Mouse (Mus musculus) CH12.LX (cell line): ENCODE measurements around the gene Ctnnd2. TPM values are rescaled to one million over a fixed set of nuclear protein-coding genes. Genes with fewer than 3 reads are reported as not detected.

Experiments
- DNase-seq: peaks from one replicate; pipeline ENCODE4 v3.0.0-alpha.2; 2013; ENCODE audit errors: extremely low read depth
- H3K27ac ChIP-seq: 2 replicates; pipeline ENCODE4 v1.5.1; 2012; ENCODE audit warnings: low read depth, mild to moderate bottlenecking, control low read depth, moderate library complexity; ENCODE audit not compliant: insufficient read depth
- H3K27me3 ChIP-seq: replicated peaks from 2 replicates; pipeline ENCODE3; 2012; ENCODE audit warnings: inconsistent platforms
- H3K36me3 ChIP-seq, 2 experiments: replicated peaks in 1 of 2; 2 replicates each; pipeline versions ENCODE3 to v1.6.1; 2012; ENCODE audit warnings: inconsistent platforms in 1 of 2, low read length in 1 of 2, mild to moderate bottlenecking in 1 of 2, mixed read lengths in 1 of 2, moderate library complexity in 1 of 2; ENCODE audit not compliant: control insufficient read depth in 1 of 2, insufficient read depth in 1 of 2
- H3K4me1 ChIP-seq, 2 experiments: 2 replicates each; pipeline ENCODE4 v1.6.1; 2012; ENCODE audit warnings: inconsistent platforms in 1 of 2, moderate library complexity in 1 of 2; ENCODE audit not compliant: insufficient read depth in 2 of 2, control insufficient read depth in 1 of 2
- H3K4me2 ChIP-seq: 2 replicates; pipeline ENCODE4 v1.6.1; 2012; ENCODE audit warnings: low read depth, mild to moderate bottlenecking, control low read depth; ENCODE audit not compliant: poor library complexity, insufficient read depth, severe bottlenecking
- H3K4me3 ChIP-seq, 3 experiments: fragments of 150-350 bp in 1 of 3; sonication (generic) in 1 of 3; replicated peaks in 1 of 3; 2 replicates each; pipeline versions ENCODE3 to v1.5.1; 2011 to 2012; ENCODE audit warnings: low read depth in 2 of 3, low read length in 2 of 3, mild to moderate bottlenecking in 2 of 3, moderate library complexity in 2 of 3, control low read depth in 1 of 3, improper control_type of control experiment in 1 of 3, inconsistent platforms in 1 of 3, mixed read lengths in 1 of 3; ENCODE audit not compliant: poor library complexity in 1 of 3
- H3K79me2 ChIP-seq: replicated peaks from 2 replicates; pipeline ENCODE4 v1.6.1; 2012; ENCODE audit warnings: mild to moderate bottlenecking, moderate library complexity; ENCODE audit not compliant: control insufficient read depth, poor library complexity, insufficient read depth, severe bottlenecking; ENCODE audit errors: extremely low read depth
- H3K9ac ChIP-seq: 2 replicates; pipeline ENCODE4 v1.6.1; 2012; ENCODE audit warnings: low read depth, mild to moderate bottlenecking, control low read depth, moderate library complexity; ENCODE audit not compliant: insufficient read depth
- H3K9me3 ChIP-seq: replicated peaks from 2 replicates; pipeline ENCODE3; 2012; ENCODE audit warnings: low read length, inconsistent platforms, mixed read lengths
- BHLHE40 ChIP-seq: IDR thresholded peaks from 2 replicates; pipeline ENCODE4 v1.6.1; 2011; ENCODE audit warnings: mild to moderate bottlenecking, low read depth, low read length, improper control_type of control experiment
- CHD1 ChIP-seq: IDR thresholded peaks from 2 replicates; pipeline ENCODE4 v1.6.1; 2012; ENCODE audit warnings: low read depth, low read length, improper control_type of control experiment, inconsistent platforms
- CHD2 ChIP-seq: IDR thresholded peaks from 2 replicates; pipeline ENCODE4 v1.6.1; 2011; ENCODE audit warnings: low read length, improper control_type of control experiment
- ELF1 ChIP-seq: IDR thresholded peaks from 2 replicates; pipeline ENCODE4 v1.6.1; 2014; ENCODE audit warnings: low read depth, mild to moderate bottlenecking, inconsistent platforms, low read length, improper control_type of control experiment
- ETS1 ChIP-seq: conservative IDR thresholded peaks from 2 replicates; pipeline ENCODE4 v1.6.1; 2012; ENCODE audit warnings: low read depth, mild to moderate bottlenecking, inconsistent platforms, low read length, improper control_type of control experiment, moderate library complexity
- HCFC1 ChIP-seq: IDR thresholded peaks from 2 replicates; pipeline ENCODE4 v1.6.1; 2012; ENCODE audit warnings: low read depth, mild to moderate bottlenecking, inconsistent platforms, low read length, improper control_type of control experiment
- IRF4 ChIP-seq: IDR thresholded peaks from 2 replicates; pipeline ENCODE4 v1.6.1; 2014; ENCODE audit warnings: low read depth, mild to moderate bottlenecking, inconsistent platforms, low read length, improper control_type of control experiment
- JUN ChIP-seq: IDR thresholded peaks from 2 replicates; pipeline ENCODE4 v1.6.1; 2011; ENCODE audit warnings: low read depth, mild to moderate bottlenecking, low read length, improper control_type of control experiment, moderate library complexity; ENCODE audit not compliant: insufficient read depth
- MAFK ChIP-seq: IDR thresholded peaks from 2 replicates; pipeline ENCODE4 v1.6.1; 2011; ENCODE audit warnings: low read length, improper control_type of control experiment; ENCODE audit not compliant: insufficient replicate concordance
- MAX ChIP-seq: IDR thresholded peaks from 2 replicates; pipeline ENCODE4 v1.6.1; 2011; ENCODE audit warnings: low read length, improper control_type of control experiment
- MAZ ChIP-seq: IDR thresholded peaks from 2 replicates; pipeline ENCODE4 v1.6.1; 2012; ENCODE audit warnings: low read depth, mild to moderate bottlenecking, inconsistent platforms, low read length, improper control_type of control experiment, moderate library complexity
- MEF2A ChIP-seq: IDR thresholded peaks from 2 replicates; pipeline ENCODE4 v1.6.1; 2014; ENCODE audit warnings: low read depth, mild to moderate bottlenecking, inconsistent platforms, low read length, improper control_type of control experiment, borderline replicate concordance
- MYC ChIP-seq: IDR thresholded peaks from 2 replicates; pipeline ENCODE4 v1.6.1; 2011; ENCODE audit warnings: low read depth, mild to moderate bottlenecking, improper control_type of control experiment, low read length
- NELFE ChIP-seq: IDR thresholded peaks from 2 replicates; pipeline ENCODE4 v1.6.1; 2011; ENCODE audit warnings: low read depth, low read length, improper control_type of control experiment
- NRF1 ChIP-seq: IDR thresholded peaks from 2 replicates; pipeline ENCODE4 v1.6.1; 2014; ENCODE audit warnings: low read depth, mild to moderate bottlenecking, inconsistent platforms, low read length, improper control_type of control experiment, moderate library complexity
- PAX5 ChIP-seq: IDR thresholded peaks from 2 replicates; pipeline ENCODE4 v1.6.1; 2012; ENCODE audit warnings: low read length, inconsistent platforms, mixed read lengths
- POLR2A ChIP-seq: IDR thresholded peaks from 2 replicates; pipeline ENCODE4 v1.6.1; 2011; ENCODE audit warnings: low read depth, mild to moderate bottlenecking, improper control_type of control experiment, low read length
- RCOR1 ChIP-seq: conservative IDR thresholded peaks from 2 replicates; pipeline ENCODE4 v1.6.1; 2012; ENCODE audit warnings: low read depth, mild to moderate bottlenecking, inconsistent platforms, low read length, improper control_type of control experiment
- TCF12 ChIP-seq: IDR thresholded peaks from 2 replicates; pipeline ENCODE4 v1.6.1; 2014; ENCODE audit warnings: low read depth, mild to moderate bottlenecking, inconsistent platforms, low read length, improper control_type of control experiment
- UBTF ChIP-seq: IDR thresholded peaks from 2 replicates; pipeline ENCODE4 v1.6.1; 2012; ENCODE audit warnings: low read depth, mild to moderate bottlenecking, inconsistent platforms, low read length, improper control_type of control experiment, moderate library complexity
- ZKSCAN1 ChIP-seq: IDR thresholded peaks from 2 replicates; pipeline ENCODE4 v1.6.1; 2012; ENCODE audit warnings: low read depth, inconsistent platforms, low read length, improper control_type of control experiment, borderline replicate concordance
- ZMIZ1 ChIP-seq: IDR thresholded peaks from 2 replicates; pipeline ENCODE4 v1.6.1; 2012; ENCODE audit warnings: low read depth, mild to moderate bottlenecking, inconsistent platforms, low read length, improper control_type of control experiment
- ZNF384 ChIP-seq: IDR thresholded peaks from 2 replicates; pipeline ENCODE4 v1.6.1; 2012; ENCODE audit warnings: low read depth, low read length, improper control_type of control experiment, inconsistent platforms
- dilution Hi-C: fragments of 300-500 bp; cut with MboI; formaldehyde crosslinking; loops from 2 replicates; pipeline ENCODE4 v1.14.3; 2020; ENCODE audit warnings: low sequenced_read_pairs; ENCODE audit not compliant: extremely low pct_unique_long_range_greater_than_20kb, extremely low pct_ligation_motif_present
- in situ Hi-C: fragments of 300-500 bp; cut with MboI; formaldehyde crosslinking; loops from 3 replicates; pipeline ENCODE4 v1.14.3; 2019; ENCODE audit warnings: low sequenced_read_pairs, low pct_ligation_motif_present, low pct_unique_long_range_greater_than_20kb, mixed read lengths
- polyA plus RNA-seq: library from polyadenylated mRNA; unstranded; fragments of >175 nt; gene quantifications from 2 replicates; pipeline ENCODE4 v1.2.1, GENCODE M21; 2012; ENCODE audit warnings: low read depth; ENCODE audit not compliant: insufficient read length
- total RNA-seq, 2 experiments: library from RNA; depleted of rRNA; stranded (reverse); fragments of 300-350 nt in 1 of 2; fragments of >200 nt in 1 of 2; gene quantifications; 2 replicates each; pipeline ENCODE4 v1.2.3; 2012 to 2014

Ctnnd2 gene
- total and polyA plus RNA-seq, 3 experiments: 0.23 TPM; not detected in 2

DNA sequence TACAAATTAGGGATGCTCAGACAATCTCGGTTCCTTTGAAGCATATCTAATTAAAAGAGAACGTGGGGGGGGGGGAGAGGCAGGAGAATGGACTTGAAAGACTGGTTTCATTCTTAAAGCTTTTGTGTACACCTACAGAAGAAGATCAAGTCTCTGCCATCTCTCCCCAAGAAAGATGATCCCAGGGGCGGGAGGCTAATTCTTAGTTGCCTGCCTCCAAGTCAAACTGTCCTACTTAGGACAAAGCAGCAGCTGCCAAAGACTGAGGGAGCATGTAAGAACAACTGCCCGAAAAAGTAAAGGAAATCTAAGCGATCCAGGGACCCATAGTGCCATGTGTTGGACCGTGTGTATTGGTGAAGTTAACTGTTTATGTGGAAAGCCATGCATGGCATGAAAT is 836.2 kb downstream of the Ctnnd2 start:
- Histone ChIP-seq H3K79me2 (no peaks in the 10 kb centered on the region), H3K4me1 (peaks cover 5 to 7% of the 10 kb centered on the region in 2 experiments; a peak in 3 of 4 replicates), H3K4me2 (peak overlapping the region; percentile 59), H3K27ac (no peak overlapping the region), H3K36me3 (no peaks in the 10 kb centered on the region), H3K9ac (no peak overlapping the region), H3K4me3 (no peak overlapping the region), H3K9me3 (no peaks in the 10 kb centered on the region), H3K27me3 (no peaks in the 10 kb centered on the region)
- in situ Hi-C loops (no loop called here), dilution Hi-C loops (no loop called here)
- no peak for TF ChIP-seq NELFE
- no peak for TF ChIP-seq RCOR1
- TF ChIP-seq ZNF384: no peak
- TF ChIP-seq NRF1: no peak
- no peak for TF ChIP-seq ETS1
- TF ChIP-seq HCFC1: no peak
- no peak for TF ChIP-seq MAFK
- no peak for TF ChIP-seq PAX5
- no peak for DNase-seq

DNA sequence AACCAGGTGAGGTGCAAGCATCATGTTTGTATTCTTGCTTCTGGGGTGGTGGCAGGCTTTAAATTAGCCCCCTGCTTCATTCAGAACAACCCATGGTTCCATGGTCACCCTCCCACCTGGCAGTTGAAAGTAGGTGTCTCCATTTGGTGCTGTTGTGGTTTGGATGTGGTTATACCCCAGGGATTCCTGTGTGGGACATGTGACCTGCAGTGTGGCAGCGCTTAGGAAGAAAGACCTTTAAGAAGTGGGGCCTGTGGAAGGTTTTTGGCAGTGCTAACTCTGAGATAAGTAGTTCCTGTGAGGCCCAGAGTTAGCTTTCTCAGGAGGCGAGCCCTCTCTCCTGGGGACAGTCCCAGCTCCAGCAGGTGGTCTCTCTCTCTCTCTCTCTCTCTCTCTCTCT is 848.4 kb downstream of the Ctnnd2 start:
- in situ Hi-C loops (no loop called here), dilution Hi-C loops (no loop called here)
- H3K79me2 ChIP-seq: no peaks in the 10 kb centered on the region
- TF ChIP-seq JUN (no peak), TCF12 (no peak), MYC (no peak), IRF4 (no peak), MAFK (no peak), ELF1 (no peak), BHLHE40 (no peak), MAX (no peak), ZMIZ1 (no peak), UBTF (no peak), CHD1 (no peak), ZKSCAN1 (no peak), POLR2A (no peak), ETS1 (no peak), MEF2A (no peak), MAZ (no peak), CHD2 (no peak)
- TF ChIP-seq, all 38 proteins: peak for 0
- no peaks in the 10 kb centered on the region for H3K36me3 ChIP-seq
- H3K27ac ChIP-seq: no peak overlapping the region
- H3K4me2 ChIP-seq: no peak overlapping the region
- H3K9ac ChIP-seq: no peak overlapping the region
- no peaks in the 10 kb centered on the region for H3K9me3 ChIP-seq
- peak; percentile 58 for DNase-seq
- no peaks in the 10 kb centered on the region for H3K27me3 ChIP-seq
- H3K4me3 ChIP-seq: no peak overlapping the region
- H3K4me1 ChIP-seq: peaks cover 0 to 33% of the 10 kb centered on the region in 2 experiments; a peak in 2 of 4 replicates
